Mouse (Mus musculus) cerebellum, adult 9-10 months (tissue): Measurements from ENCODE around the gene Gpr65.
A peak's percentile ranks its signal among the peaks of the same experiment; 100 is the strongest.

Experiments used
- DNase-seq: peaks from one replicate; pipeline ENCODE4 v3.0.0; 2022

Gpr65 gene

DNA sequence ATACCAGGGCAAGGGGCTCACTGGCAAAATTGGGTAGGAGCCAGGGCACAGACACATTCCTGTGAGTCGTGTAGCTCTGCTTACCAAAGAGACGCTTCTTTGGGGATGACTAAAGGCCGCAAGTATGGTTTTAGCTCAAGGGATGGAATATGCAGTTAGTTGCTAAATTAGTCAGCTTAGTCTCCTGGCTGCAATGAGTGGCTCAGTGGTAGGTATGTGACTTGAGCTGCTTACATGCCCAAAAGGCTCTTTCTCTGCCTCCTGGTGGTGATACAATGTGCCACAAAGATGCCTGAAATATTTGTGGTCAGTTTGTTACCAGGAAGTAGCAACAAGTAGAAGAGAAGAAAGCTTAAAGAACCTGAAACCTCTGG, 15.0 kb downstream of the Gpr65 start:
- DNase-seq = no peak

DNA sequence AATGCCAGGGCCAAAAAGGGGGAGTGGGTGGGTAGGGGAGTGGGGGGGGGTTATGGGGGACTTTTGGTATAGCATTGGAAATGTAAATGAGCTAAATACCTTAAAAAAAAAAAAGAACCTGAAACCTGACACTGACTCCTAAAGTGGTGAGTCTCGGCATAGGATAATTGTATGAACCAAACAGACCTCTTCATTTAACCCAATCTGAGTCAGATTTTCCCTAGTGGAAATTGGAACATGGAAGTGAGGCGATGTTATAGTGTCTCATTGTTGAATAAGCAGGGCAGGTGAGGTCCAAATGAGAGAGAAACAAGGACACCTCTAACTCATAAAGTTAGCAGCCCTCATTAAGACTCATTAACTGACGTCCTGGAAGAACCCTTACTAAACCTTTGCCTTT, 16.0 kb downstream of the Gpr65 start:
- no peak for DNase-seq

DNA sequence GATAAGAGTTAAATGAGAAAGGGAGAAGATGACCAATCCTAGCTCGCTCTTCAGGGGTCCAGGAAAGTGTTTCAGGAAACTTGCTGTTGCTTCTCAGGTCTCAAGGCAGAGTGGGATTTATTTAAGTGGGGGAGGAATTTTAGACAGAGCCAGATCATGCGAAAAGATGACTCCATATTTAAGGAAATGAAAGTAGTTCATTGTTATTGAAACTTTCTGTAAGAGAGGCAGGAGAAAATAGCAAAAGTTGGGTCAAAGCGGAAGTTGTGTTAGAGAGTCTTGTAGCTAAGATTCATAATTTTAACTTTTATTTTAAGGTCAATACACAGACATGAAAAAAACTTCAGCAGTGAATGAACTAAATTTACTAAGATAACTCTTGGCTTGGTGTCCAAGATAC, 22.0 kb downstream of the Gpr65 start:
- no peak for DNase-seq

DNA sequence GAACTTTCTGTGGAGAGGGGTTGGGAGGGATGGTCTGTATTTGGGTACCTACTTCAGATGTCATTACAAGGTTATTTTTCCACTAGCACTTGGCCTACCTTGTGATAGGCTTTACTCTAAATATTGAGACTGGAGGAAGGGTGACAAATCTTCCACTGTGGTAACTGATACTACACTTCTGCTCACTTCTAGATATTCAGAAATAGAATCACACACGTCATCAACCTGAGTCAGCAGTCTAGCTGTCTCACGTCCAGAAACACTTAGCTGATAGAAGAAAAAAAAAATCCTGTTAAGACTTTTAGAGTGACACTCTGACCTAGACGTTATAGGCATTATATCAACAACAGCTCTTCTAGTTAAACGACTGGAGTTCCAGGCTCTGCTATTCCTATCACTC, 23.8 kb downstream of the Gpr65 start:
- DNase-seq = no peak

DNA sequence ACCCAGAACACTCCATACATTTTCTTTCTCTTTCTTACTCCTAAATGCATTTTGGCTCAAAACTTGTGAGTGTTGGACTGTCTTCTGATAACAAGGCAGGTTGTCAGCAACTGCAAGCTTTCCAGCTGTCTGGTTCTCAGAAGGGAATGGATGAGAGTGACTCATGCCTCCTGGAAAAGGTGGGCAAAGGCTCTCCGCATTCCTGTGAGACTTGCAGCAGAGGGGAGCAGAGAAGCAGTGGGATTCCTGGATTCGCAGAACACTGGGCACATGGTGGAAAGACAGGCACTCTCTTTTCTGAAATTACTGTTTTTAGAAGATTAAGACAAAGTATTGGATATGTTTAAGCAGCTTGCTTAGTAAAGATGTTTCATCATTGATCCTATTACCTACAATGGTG, 25.8 kb downstream of the Gpr65 start:
- DNase-seq = no peak

DNA sequence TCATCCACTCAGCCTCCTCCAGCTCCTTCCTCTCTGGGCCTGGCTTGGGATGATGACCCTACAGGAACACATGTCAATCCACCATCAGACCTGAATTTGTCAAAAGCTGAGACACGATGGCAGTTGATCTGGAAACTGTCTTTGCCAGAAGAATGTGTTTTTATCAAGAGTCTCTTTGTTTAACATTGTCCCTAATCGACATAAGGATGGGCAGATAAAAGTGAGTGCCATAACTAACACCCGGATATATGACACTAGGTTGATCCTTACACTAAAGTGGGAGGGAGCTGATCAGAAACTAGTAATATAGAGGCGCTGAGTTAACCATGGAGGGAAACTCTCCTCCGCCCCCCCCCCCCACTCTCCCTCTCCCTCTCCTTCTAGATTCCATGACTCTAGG, 33.5 kb downstream of the Gpr65 start:
- DNase-seq = no peak

DNA sequence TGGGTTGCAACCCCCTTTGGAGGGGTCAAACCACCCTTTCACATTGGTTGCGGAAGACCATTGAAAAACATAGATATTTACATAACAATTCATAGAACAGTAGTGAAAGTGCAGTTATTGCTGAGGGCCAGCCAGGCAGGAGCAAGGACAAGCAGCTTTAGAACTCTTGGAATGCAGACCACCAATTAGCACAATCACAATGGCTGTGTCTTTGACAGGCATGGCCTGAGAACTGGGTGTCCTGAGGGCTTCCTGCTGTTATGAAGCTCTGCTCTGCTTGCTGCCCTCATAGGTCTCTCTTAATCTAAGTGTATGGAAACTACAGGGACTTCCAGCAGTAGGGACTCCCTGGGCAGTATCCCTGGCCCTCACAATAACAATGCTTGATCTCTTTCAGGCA, 34.6 kb downstream of the Gpr65 start:
- DNase-seq = no peak

DNA sequence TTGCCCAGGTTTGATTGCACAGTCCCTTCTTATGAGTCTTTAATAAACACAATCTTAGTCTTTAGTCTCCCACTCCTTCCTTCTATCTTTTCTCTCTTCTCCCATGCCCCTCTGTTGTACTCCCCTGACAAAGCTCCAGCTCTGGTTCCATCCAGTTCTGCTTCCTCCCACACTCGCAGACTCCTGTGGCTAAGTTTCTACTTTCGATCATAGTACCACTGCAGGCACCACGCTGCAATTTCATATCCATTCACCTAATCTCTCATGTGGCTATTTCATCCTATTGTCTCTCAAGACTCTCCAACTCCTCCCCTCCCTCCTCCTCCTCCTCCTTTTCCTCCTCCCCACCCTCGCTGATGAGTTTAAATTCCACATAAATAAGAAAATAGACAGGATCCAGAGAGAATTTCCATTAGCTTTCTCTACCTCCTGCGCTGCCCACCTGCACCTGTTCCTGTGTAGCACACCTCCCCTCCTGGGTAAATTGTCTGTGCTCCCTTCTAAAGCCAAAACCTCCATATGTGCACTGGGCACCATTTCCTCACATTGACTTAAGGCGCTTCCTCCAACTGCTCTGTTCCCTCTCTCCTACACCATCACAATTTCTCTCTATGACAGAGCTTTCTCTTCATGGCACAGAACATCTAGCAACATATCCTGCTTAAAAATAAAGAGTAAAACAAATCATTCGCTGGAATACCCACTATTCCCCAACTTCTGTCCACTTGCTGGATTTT, 38.9 kb downstream of the Gpr65 start:
- peak; percentile 93 for DNase-seq

DNA sequence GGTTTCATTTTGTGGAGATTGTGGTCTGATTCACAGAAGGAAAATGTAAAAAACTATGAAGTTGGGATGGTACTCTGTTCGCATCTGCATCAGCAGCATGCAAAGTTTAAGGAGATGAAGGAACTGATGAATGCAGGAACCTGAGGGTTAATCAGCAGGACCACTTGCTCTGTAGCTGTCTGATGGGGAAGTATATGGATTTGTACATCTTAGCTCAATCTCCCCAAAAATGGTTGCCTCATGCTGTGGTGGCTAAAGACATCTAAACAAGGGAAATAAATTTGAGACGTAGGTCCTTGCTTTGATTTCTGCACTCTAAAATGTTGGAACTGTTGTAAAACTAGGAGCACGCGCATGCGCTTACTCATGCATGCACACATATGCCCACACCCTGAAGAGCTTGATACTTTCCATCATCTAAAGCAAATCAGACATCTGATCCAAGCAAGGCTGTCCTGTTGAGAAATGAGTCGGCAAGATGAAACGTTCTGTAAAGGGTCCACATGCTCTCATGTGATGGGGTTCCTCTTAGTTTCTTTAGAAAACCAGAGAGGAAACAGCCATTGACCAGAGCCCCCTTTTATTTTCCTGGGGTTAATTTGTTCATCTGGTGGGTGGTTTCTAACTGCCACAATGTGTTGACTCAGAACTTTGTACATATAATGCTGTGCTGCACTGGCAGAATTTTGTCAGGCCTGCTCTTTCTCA, 43.1 kb downstream of the Gpr65 start:
- DNase-seq = no peak

DNA sequence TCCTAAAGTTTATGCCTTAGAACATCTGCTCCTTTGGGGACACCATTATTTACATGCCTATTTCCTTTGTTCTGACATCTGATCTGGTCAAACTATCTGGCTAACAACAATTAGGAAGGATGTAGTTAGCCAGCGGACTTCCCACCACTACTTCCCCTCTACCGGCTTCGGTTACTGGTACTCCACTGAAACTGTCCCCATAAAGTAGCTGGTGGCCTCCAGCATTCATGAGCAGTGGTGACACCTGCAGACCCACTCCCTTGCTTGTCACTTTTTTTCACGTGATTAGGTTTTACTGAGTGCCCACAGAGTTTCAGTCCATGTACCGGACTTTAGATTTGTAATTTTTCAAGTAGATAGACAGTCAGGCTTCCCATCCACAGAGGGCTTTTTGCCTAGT, 47.5 kb downstream of the Gpr65 start:
- DNase-seq = no peak

DNA sequence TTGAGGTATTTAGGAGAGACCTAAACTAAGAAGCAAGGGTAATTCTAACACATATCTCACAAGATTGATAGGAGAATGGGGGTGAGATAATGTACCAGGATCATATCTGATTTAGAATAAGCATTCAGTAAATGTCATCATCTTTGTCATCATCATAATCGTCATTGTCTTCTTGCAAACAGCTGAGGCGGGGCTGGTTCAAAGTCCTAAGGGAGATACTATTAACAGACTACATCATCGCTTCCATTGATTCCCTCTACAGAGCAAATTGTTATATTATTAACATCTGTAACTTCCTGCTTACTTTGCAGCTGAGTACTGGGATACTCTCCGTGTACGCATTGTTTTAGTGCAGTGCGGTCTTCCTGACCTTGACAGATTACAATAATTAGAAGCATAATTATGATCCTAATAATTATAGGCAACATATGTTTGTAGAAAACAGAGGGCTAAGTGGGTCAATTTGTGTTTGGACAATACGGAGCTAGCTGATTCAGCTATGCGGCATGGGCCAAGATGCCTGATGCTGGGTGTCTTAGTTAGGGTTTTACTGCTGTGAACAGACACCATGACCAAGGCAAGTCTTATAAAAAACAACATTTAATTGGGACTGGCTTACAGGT, 49.4 kb downstream of the Gpr65 start:
- no peak for DNase-seq

DNA sequence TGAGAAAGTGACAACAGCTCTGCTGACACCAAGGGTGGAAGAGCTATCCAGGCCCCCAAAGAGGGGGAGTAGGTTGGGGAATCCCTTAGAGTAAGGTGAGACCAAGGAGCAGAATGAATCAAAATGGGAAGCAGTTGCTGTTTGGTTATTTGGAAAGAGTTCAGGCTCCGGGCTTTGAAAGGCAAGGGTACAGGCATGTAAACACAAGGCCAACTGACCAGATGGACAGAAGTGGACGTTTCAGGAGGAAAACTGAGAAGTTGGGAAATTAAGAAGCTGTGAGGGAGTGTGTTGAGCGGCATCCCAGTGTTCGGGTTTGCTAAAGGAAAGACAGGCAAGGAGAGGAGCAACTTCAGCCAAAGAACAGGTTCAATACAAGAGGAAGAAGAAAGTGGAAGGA, 54.0 kb downstream of the Gpr65 start:
- peak; percentile 58 for DNase-seq

DNA sequence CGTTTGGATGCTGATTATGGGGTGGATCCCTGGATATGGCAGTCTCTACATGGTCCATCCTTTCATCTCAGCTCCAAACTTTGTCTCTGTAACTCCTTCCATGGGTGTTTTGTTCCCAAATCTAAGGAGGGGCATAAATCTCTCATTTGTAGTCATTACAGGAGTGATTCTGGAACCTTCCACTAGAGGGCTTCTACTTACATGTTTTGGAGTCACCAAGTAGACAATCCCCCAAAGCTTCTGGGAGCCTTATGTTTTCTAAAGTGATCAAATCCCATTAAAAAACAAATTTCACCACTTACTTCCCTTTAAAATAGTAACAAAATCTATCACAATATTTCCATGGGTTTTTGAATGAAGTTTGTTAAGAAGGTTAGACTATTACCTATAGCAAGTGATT, 55.7 kb downstream of the Gpr65 start:
- DNase-seq = peak; percentile 79
